28 mouse cellular contexts compared by ENCODE assay signal in genomic region chr6:37553926-37554325, GRCm38 (mm10). TPM values are rescaled to one million over a fixed set of nuclear protein-coding genes. Genes with fewer than 3 reads are reported as not detected.
"Had no signal": no experiment of that assay in that cellular context is flagged by ENCODE, and none has a peak within 500 bp of the region (broad histone marks: within the 10 kb centered on the region; RNA-seq: fewer than 3 reads in every experiment).

No protein-coding gene starts in this region.

- H3K27ac ChIP-seq: kidney, embryonic 15.5 days; left cerebral cortex, adult 2 months; liver, embryonic 14.5 days; macrophage; midbrain, embryonic 12.5 days; midbrain, embryonic 15.5 days; neural tube, embryonic 12.5 days; neural tube, embryonic 15.5 days; stomach, embryonic 15.5 days had no signal

- H3K4me2 ChIP-seq: kidney, embryonic 15.5 days; lung, embryonic 14.5 days; midbrain, embryonic 12.5 days; midbrain, embryonic 15.5 days; neural tube, embryonic 12.5 days; neural tube, embryonic 15.5 days; stomach, embryonic 15.5 days had no signal

- H3K4me1 ChIP-seq: kidney, embryonic 15.5 days; midbrain, embryonic 12.5 days; midbrain, embryonic 15.5 days; neural tube, embryonic 12.5 days; neural tube, embryonic 15.5 days; stomach, embryonic 15.5 days had no signal

- H3K9ac ChIP-seq: kidney, embryonic 15.5 days; liver, embryonic 14.5 days; lung, embryonic 14.5 days; midbrain, embryonic 12.5 days; midbrain, embryonic 15.5 days; neural tube, embryonic 12.5 days; neural tube, embryonic 15.5 days; stomach, embryonic 15.5 days had no signal

- H3K9me3 ChIP-seq: kidney, embryonic 15.5 days; midbrain, embryonic 12.5 days; midbrain, embryonic 15.5 days; neural tube, embryonic 12.5 days; neural tube, embryonic 15.5 days; stomach, embryonic 15.5 days had no signal

- DNase-seq: kidney, adult 8-10 months; kidney, postnatal 10 days; kidney, postnatal 36 days; layer of hippocampus, postnatal 36 days; lung, embryonic 14.5 days; right cerebral cortex, postnatal 14 days; right cerebral cortex, postnatal 4 days; spleen, adult 18-20 months; thymus, adult 18-20 months; thymus, postnatal 36 days had no signal

- H3K4me3 ChIP-seq: kidney, embryonic 15.5 days; left cerebral cortex, adult 2 months; midbrain, embryonic 12.5 days; midbrain, embryonic 15.5 days; neural tube, embryonic 12.5 days; neural tube, embryonic 15.5 days; stomach, embryonic 15.5 days had no signal

- H3K27me3 ChIP-seq: kidney, embryonic 15.5 days; midbrain, embryonic 12.5 days; midbrain, embryonic 15.5 days; neural tube, embryonic 12.5 days; neural tube, embryonic 15.5 days; stomach, embryonic 15.5 days had no signal

- H3K36me3 ChIP-seq: kidney, embryonic 15.5 days; midbrain, embryonic 12.5 days; midbrain, embryonic 15.5 days; neural tube, embryonic 12.5 days; neural tube, embryonic 15.5 days; stomach, embryonic 15.5 days had no signal

- ATAC-seq: intestine, postnatal 0 days; lung, postnatal 0 days; midbrain, embryonic 15.5 days had no signal

RNA-seq across cellular contexts. Expression of gene Akr1d1, which starts 24.0 kb away (rescaled TPM):
- total RNA-seq: layer of hippocampus, postnatal 10 days; layer of hippocampus, postnatal 36 days; left cerebral cortex, adult 2 months; left cerebral cortex, postnatal 10 days; left cerebral cortex, postnatal 36 days; megakaryocyte, adult 5-6 weeks had no signal
- polyA plus RNA-seq: limb, embryonic 11.5 days; lung, embryonic 14.5 days; lung, postnatal 0 days; macrophage; midbrain, embryonic 12.5 days; midbrain, embryonic 15.5 days; neural tube, embryonic 12.5 days; neural tube, embryonic 15.5 days; testis, adult 2 months; urinary bladder, adult 2 months had no signal
